Mouse (Mus musculus) erythroblast, embryonic 14.5 days (primary cell): ENCODE measurements around the gene Zfp978.
"Not testable (repeated sequence)": the region's sequence is repeated elsewhere in the genome, so short reads cannot be mapped to it uniquely, and the experiment has no call there.

Source experiments
- GATA1 ChIP-seq: IDR thresholded peaks from 2 replicates; pipeline ENCODE4 v1.6.1; 2012; ENCODE audit warnings: low read length, inconsistent platforms, mixed read lengths
- TAL1 ChIP-seq: IDR thresholded peaks from 3 replicates; pipeline ENCODE4 v1.6.1; 2012; ENCODE audit warnings: low read length, inconsistent platforms, mixed read lengths

DNA sequence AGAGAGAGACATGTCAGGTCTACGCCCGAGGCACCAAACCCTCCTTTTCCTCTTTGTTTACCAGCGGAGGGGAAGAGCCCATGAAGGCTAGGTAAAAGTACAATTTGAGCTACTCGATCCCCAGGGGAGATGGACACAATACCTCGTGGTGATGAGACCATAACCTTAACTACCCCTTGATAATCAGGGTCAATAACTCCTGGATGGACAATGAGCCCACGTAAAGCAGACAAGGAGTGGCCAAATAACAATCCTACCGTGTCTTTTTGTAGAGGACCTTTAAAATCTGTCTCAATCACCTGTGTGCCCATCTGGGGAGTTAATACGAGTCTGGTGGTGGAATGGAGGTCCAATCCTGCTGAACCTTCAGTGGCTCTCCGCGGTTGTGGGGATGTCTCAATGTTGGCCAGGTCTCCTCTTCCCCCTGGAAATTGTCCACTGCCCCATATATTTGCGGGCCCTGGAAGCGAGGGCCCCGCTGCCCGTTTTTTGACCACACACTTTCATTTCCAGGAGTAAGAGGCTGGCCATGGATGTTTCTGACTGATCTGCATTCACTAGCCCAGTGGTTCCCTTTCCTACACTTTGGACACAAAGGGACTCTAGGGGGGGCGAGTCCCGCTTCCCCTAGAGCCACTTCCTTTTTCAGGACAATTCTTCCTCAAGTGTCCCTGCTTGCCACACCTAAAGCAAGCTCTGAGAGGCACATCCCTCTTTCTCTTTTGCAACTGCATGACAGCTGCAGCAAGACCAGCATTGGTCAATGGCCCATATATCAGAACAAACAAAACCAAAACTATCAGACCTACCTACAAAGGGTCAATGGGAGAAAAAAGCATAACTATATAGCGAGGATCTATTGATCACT is 40.0 kb downstream of the Zfp978 start:
- not testable (repeated sequence) for TF ChIP-seq GATA1, TAL1
